Mouse (Mus musculus) hindbrain, embryonic 14.5 days (tissue): ENCODE measurements at regions not wholly inside any gene's neighbourhood (a gene's known extent, or its start where the extent isn't known, plus 50 kb on each side); places are given as distances from the start of the nearest gene placed in this dataset.

ENCODE experiments used
- ATAC-seq: fragments of 200-750 bp; cut with Nextera tagmentation; 2 replicates; pipeline ENCODE4 v1.8.0; 2017; ENCODE audit warnings: moderate number of reproducible peaks, mild to moderate bottlenecking, moderate TSS enrichment, moderate library complexity; ENCODE audit not compliant: low FRiP score
- DNase-seq: peaks from one replicate; pipeline ENCODE4 v3.0.0-alpha.2; 2015; ENCODE audit warnings: low spot score
- H3K27ac ChIP-seq: fragments of 300-500 bp; sonication (generic); 2 replicates; pipeline ENCODE4 v1.5.1; 2014; ENCODE audit warnings: mild to moderate bottlenecking, moderate library complexity
- H3K27me3 ChIP-seq: fragments of 300-500 bp; sonication (generic); 2 replicates; pipeline ENCODE4 v1.6.1; 2014; ENCODE audit warnings: mild to moderate bottlenecking, low read length, mixed read lengths; ENCODE audit not compliant: control insufficient read depth, insufficient read depth
- H3K36me3 ChIP-seq: fragments of 300-500 bp; sonication (generic); replicated peaks from 2 replicates; pipeline ENCODE4 v1.6.1; 2014; ENCODE audit not compliant: control insufficient read depth, insufficient read depth
- H3K4me1 ChIP-seq: fragments of 300-500 bp; sonication (generic); replicated peaks from 2 replicates; pipeline ENCODE4 v1.6.1; 2014; ENCODE audit warnings: antibody characterized with exemption, low read length, mixed read lengths; ENCODE audit not compliant: control insufficient read depth, insufficient read depth
- H3K4me2 ChIP-seq: fragments of 300-500 bp; sonication (generic); replicated peaks from 2 replicates; pipeline ENCODE4 v1.6.1; 2014; ENCODE audit warnings: mild to moderate bottlenecking, moderate library complexity
- H3K4me3 ChIP-seq: fragments of 300-500 bp; sonication (generic); replicated peaks from 2 replicates; pipeline ENCODE4 v1.5.1; 2014; ENCODE audit warnings: mild to moderate bottlenecking, low read length
- H3K9ac ChIP-seq: fragments of 300-500 bp; sonication (generic); 2 replicates; pipeline ENCODE4 v1.6.1; 2014
- H3K9me3 ChIP-seq: fragments of 300-500 bp; sonication (generic); 2 replicates; pipeline ENCODE4 v1.6.1; 2016; ENCODE audit warnings: low read length; ENCODE audit not compliant: control insufficient read depth
- WGBS: fragments of 180-500 bp; shearing (Covaris S2); extraction: QIAGEN DNeasy Blood & Tissue Kit; methylation state at CpG from one replicate; pipeline ENCODE4 v1.1.7; 2014; 5-methylcytosine and 5-hydroxymethylcytosine counted together

DNA sequence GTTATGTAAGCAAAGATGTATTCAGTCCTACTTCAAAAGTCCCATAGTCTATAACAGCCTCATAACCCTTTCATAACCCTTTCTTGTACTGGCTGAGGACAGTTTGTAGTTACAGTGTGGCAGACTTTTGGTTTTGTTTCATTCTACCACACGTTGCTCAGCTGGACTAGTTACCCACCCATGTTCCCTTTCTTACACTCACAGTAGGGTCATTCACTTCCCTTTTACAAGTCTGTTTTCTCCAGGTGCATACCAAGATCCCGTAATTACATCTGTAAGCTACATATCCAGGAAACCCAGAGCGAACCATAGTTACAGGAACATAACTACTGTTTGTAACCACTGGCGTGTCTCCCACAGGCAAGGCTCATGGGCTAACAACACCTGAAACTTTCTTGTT is 72.1 kb upstream of the Gm14444 start:
- Histone ChIP-seq H3K4me2 (no peak overlapping the region), H3K4me1 (no peaks in the 10 kb centered on the region), H3K9me3 (no peaks in the 10 kb centered on the region), H3K27ac (no peak overlapping the region), H3K4me3 (no peak overlapping the region), H3K36me3 (no peaks in the 10 kb centered on the region), H3K9ac (no peak overlapping the region), H3K27me3 (no peaks in the 10 kb centered on the region)
- DNase-seq, result no peak
- 88% methylated on average over 4 of the region's 4 CpGs for WGBS
- no peak for ATAC-seq

DNA sequence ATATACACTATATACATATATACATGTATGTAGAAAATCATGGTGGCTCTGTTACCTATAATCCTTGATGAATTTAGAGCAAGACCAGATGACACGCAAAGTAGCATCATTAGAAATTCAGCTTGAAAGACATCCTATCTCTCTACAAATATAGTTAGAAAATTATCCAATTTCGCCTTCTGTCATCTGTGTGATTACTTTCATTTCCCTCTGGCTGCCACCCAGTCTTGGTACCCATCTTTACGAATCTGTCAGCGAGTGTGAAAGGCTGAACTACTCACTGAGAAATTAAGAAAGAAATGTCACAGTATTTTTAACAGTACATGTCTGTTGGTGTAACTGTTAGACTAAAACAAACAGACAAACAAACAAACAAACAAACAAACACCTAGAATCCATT is 67.8 kb upstream of the Gm14444 start:
- ATAC-seq (no peak), DNase-seq (no peak)
- H3K4me1 ChIP-seq, result no peaks in the 10 kb centered on the region
- no peak overlapping the region for H3K9ac ChIP-seq
- 89% methylated on average over 4 of the region's 4 CpGs for WGBS
- H3K36me3 ChIP-seq, result no peaks in the 10 kb centered on the region
- H3K4me2 ChIP-seq, result no peak overlapping the region
- H3K4me3 ChIP-seq, result no peak overlapping the region
- no peak overlapping the region for H3K27ac ChIP-seq
- H3K9me3 ChIP-seq, result no peaks in the 10 kb centered on the region
- no peaks in the 10 kb centered on the region for H3K27me3 ChIP-seq

DNA sequence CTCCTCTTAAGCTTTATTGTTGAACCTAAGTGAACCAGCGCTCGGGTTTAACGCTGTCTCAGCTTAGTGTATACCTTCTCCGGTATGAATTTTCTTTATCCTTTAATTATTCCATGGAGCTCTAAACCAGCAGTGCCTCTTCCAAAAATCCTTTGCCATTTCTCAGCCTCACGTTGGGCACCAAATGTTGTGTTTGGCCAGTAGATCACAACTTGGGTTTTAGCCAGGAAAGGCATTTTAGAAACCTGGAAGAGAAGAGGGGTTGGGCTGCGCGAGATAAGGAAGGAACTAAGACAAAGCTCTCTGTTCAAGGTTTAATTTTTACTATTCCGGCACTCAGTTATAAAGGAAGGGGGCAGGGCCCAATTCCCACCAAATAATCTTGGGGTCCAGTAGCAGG is 61.9 kb upstream of the Gm14444 start:
- no peaks in the 10 kb centered on the region for H3K4me1 ChIP-seq
- DNase-seq, result no peak
- no peak overlapping the region for H3K4me3 ChIP-seq
- no peaks in the 10 kb centered on the region for H3K9me3 ChIP-seq
- WGBS, result 89% methylated on average over 8 of the region's 8 CpGs
- H3K36me3 ChIP-seq, result no peaks in the 10 kb centered on the region
- no peak overlapping the region for H3K9ac ChIP-seq
- H3K27ac ChIP-seq, result no peak overlapping the region
- ATAC-seq, result no peak
- no peaks in the 10 kb centered on the region for H3K27me3 ChIP-seq
- H3K4me2 ChIP-seq, result no peak overlapping the region
